Comparison of ENCODE assay signal across 8 mouse cellular contexts in the genomic region with DNA sequence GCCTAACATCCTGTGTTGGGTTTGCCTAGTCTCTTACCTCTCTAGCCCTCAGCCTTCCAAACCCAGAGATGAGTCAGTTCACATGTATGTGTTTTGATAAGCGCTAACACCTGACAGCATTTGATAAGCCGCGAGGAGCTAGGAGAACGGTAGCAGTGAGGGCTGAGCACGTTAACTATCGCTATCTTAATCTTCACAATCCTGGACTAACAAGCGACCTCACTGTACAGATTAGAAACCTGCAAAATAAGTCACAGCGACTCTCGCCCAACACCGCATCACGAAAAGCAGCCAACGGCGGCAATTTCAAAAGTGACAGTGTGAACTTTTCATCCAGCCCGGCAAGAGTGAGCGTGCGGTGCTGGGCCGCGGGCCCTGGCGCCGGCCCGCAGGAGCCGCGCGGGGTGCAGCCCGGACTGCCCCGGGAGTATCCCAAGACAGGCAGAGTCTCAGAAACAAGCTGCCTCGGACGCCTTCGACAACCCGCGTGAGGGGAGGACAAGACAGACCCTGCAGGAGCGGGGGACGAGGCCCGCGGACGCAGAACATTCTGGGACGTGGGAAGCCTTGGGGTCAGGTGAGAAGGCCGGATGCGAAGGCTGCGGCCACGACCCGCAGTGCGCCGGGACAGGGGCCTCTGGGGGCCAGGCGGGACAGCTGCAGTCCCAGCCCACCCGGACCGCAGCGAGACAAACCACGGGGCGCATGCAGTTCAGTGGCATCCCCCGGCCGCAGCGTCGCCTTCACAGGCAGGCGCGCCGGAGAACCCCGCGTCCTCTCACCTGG. TPM values are rescaled to one million over a fixed set of nuclear protein-coding genes. Genes with fewer than 3 reads are reported as not detected.
A peak's percentile ranks its signal among the peaks of the same experiment; 100 is the strongest.
DNase-seq lines count a peak whose midpoint lies in the region; ATAC-seq and TF ChIP-seq lines count a peak whose summit lies in the region.

No protein-coding gene starts in this region.

- H3K27me3 ChIP-seq in Patski = no peaks in the 10 kb centered on the region
- H3K27me3 ChIP-seq in limb, embryonic 14.5 days (ENCODE audit: control insufficient read depth, insufficient read depth, low read length) = no peaks in the 10 kb centered on the region
- no peaks in the 10 kb centered on the region for H3K27me3 ChIP-seq in neural tube, embryonic 12.5 days (replicated peaks)

- peaks cover 8% of the 10 kb centered on the region for H3K4me1 ChIP-seq in lung, adult 2 months (ENCODE audit: control insufficient read depth, insufficient read depth, low read length)
- H3K4me1 ChIP-seq in limb, embryonic 14.5 days (ENCODE audit: control insufficient read depth, insufficient read depth, low read length) = peaks cover 4% of the 10 kb centered on the region
- H3K4me1 ChIP-seq in neural tube, embryonic 12.5 days = peaks cover 12% of the 10 kb centered on the region

- peak overlapping the region; percentile 84 for H3K9ac ChIP-seq in limb, embryonic 14.5 days (ENCODE audit: low read depth, low read length, severe bottlenecking)
- H3K9ac ChIP-seq in neural tube, embryonic 12.5 days = peak overlapping the region; percentile 74

- WGBS in lung, adult 2 months = 1% methylated on average over 59 of the region's 59 CpGs
- 1% methylated on average over 56 of the region's 59 CpGs for WGBS in limb, embryonic 14.5 days
- WGBS in neural tube, embryonic 12.5 days = 2% methylated on average over 59 of the region's 59 CpGs

- in situ Hi-C loops in Patski (cut with MboI; ENCODE audit: low pct_unique_long_range_greater_than_20kb) = loop anchor here (5.0 kb wide), 1 partner anchor 52 kb away; no protein-coding TSS in a partner anchor

- H3K4me2 ChIP-seq in limb, embryonic 14.5 days (replicated peaks; ENCODE audit: low read depth, low read length, severe bottlenecking) = peak overlapping the region; percentile 90
- H3K4me2 ChIP-seq in neural tube, embryonic 12.5 days (replicated peaks) = peak overlapping the region; percentile 93

- peak overlapping the region; percentile 89 for H3K4me3 ChIP-seq in lung, adult 2 months (replicated peaks; ENCODE audit: extremely low read depth, low read depth, low read length)
- H3K4me3 ChIP-seq in limb, embryonic 14.5 days (replicated peaks; ENCODE audit: low read length) = peak overlapping the region; percentile 89
- peak overlapping the region; percentile 65 for H3K4me3 ChIP-seq in neural tube, embryonic 12.5 days

- no peak for DNase-seq in lung, adult 2 months
- no peak for DNase-seq in lung, postnatal 4 days
- DNase-seq in Patski (ENCODE audit: low read depth, low spot score) = no peak
- no peak for DNase-seq in limb, embryonic 14.5 days (ENCODE audit: low spot score)
- no peak for DNase-seq in urinary bladder, postnatal 25 days (ENCODE audit: low spot score)
- DNase-seq in cerebellum, adult 9-11 months = no peak

- TF ChIP-seq POLR2A in lung, adult 2 months (IDR thresholded peaks at IDR 0.05; ENCODE audit: borderline replicate concordance, extremely low read depth, low read depth, low read length) = no peak
- no peak for TF ChIP-seq POLR2A in limb, embryonic 14.5 days (IDR thresholded peaks at IDR 0.05; ENCODE audit: borderline replicate concordance, extremely low read depth, insufficient read depth, insufficient read length)

- CTCF ChIA-PET in Patski (lab: Charles Lee) = no interaction called here

- peak; percentile 62 for ATAC-seq in Patski
- ATAC-seq in erythroid progenitor cell, adult 5-6 weeks (replicated peaks; ENCODE audit: low FRiP score, poor library complexity, severe bottlenecking) = peak; percentile 87
- ATAC-seq in limb, embryonic 14.5 days (ENCODE audit: low FRiP score, low read depth) = peak; percentile 56
- ATAC-seq in neural tube, embryonic 12.5 days (ENCODE audit: low FRiP score, low read depth) = peak; percentile 78

- POLR2A ChIA-PET in Patski (lab: Charles Lee) = interaction anchor here (0.8 to 2.3 kb wide), 6 partner anchors 47 to 112 kb away, joined by 3 to 11 read pairs (median 5); no protein-coding TSS in a partner anchor

- H3K27ac ChIP-seq in limb, embryonic 14.5 days (replicated peaks; ENCODE audit: low read depth, low read length) = peak overlapping the region; percentile 85
- peak overlapping the region; percentile 65 for H3K27ac ChIP-seq in neural tube, embryonic 12.5 days

- no peak for TF ChIP-seq CTCF in lung, adult 2 months (IDR thresholded peaks at IDR 0.05; ENCODE audit: insufficient read depth, low read length)
- no peak for TF ChIP-seq CTCF in Patski (IDR thresholded peaks at IDR 0.05)

- no peaks in the 10 kb centered on the region for H3K9me3 ChIP-seq in limb, embryonic 14.5 days (ENCODE audit: control insufficient read depth, low read length)
- H3K9me3 ChIP-seq in neural tube, embryonic 12.5 days = no peaks in the 10 kb centered on the region

- H3K36me3 ChIP-seq in limb, embryonic 14.5 days (ENCODE audit: control insufficient read depth, insufficient read depth, low read length) = no peaks in the 10 kb centered on the region
- peaks cover 3% of the 10 kb centered on the region; the same call in 1 of the 2 replicates for H3K36me3 ChIP-seq in neural tube, embryonic 12.5 days

RNA-seq across cellular contexts. Expression of gene Ublcp1, which starts 0.5 kb away (rescaled TPM):
- 7.4 and 11.3 TPM in 2 replicates for polyA plus RNA-seq in lung, adult 2 months (2012; rRNA removed)
- polyA plus RNA-seq in Patski (2021) = 44.9 TPM
- total RNA-seq in erythroid progenitor cell, adult 5-6 weeks (2015; ENCODE audit: low replicate concordance) = 96.9 and 113 TPM in 2 replicates
- total RNA-seq in erythroid progenitor cell, adult 5-6 weeks (2017; ENCODE audit: low replicate concordance) = 66.6 and 109 TPM in 2 replicates
- 49.5 and 60.6 TPM in 2 replicates for polyA plus RNA-seq in limb, embryonic 14.5 days (2012; rRNA removed)
- polyA plus RNA-seq in limb, embryonic 14.5 days (2014; fragmentation: Nextera tagmentation; extraction: Ambion mirVana) = 64.5 and 66.5 TPM in 2 replicates
- polyA plus RNA-seq in neural tube, embryonic 12.5 days (2016; fragmentation: Nextera tagmentation; extraction: Ambion mirVana) = 65.9 and 70.8 TPM in 2 replicates

RNA-seq across cellular contexts. Expression of gene Rnf145, which starts 48.9 kb away (rescaled TPM):
- polyA plus RNA-seq in lung, adult 2 months (2012; rRNA removed) = 104 and 266 TPM in 2 replicates
- polyA plus RNA-seq in Patski (2021) = 161 TPM
- 92.2 and 130 TPM in 2 replicates for total RNA-seq in erythroid progenitor cell, adult 5-6 weeks (2015; ENCODE audit: low replicate concordance)
- 189 and 221 TPM in 2 replicates for total RNA-seq in erythroid progenitor cell, adult 5-6 weeks (2017; ENCODE audit: low replicate concordance)
- 92.1 and 160 TPM in 2 replicates for polyA plus RNA-seq in limb, embryonic 14.5 days (2012; rRNA removed)
- 84.5 and 105 TPM in 2 replicates for polyA plus RNA-seq in limb, embryonic 14.5 days (2014; fragmentation: Nextera tagmentation; extraction: Ambion mirVana)
- polyA plus RNA-seq in neural tube, embryonic 12.5 days (2016; fragmentation: Nextera tagmentation; extraction: Ambion mirVana) = 135 and 143 TPM in 2 replicates
